Mouse (Mus musculus) limb, embryonic 10.5 days (tissue): ENCODE measurements at regions not wholly inside any gene's neighbourhood (a gene's known extent, or its start where the extent isn't known, plus 50 kb on each side); places are given as distances from the start of the nearest gene placed in this dataset.

Experiments
- DNase-seq: peaks from one replicate; pipeline ENCODE4 v3.0.0-alpha.2; 2017; ENCODE audit warnings: low spot score
- H3K27ac ChIP-seq: fragments of 300-500 bp; sonication (generic); 2 replicates; pipeline ENCODE4 v1.5.1; 2016; ENCODE audit warnings: mild to moderate bottlenecking
- H3K27me3 ChIP-seq: fragments of 300-500 bp; sonication (generic); 2 replicates; pipeline ENCODE4 v1.6.1; 2016; ENCODE audit warnings: low read depth, mild to moderate bottlenecking; ENCODE audit not compliant: poor library complexity, severe bottlenecking
- H3K36me3 ChIP-seq: fragments of 300-500 bp; sonication (generic); 2 replicates; pipeline ENCODE4 v1.6.1; 2016; ENCODE audit warnings: mild to moderate bottlenecking, moderate library complexity
- H3K4me1 ChIP-seq: fragments of 300-500 bp; sonication (generic); 2 replicates; pipeline ENCODE4 v1.6.1; 2016
- H3K4me3 ChIP-seq: fragments of 300-500 bp; sonication (generic); 2 replicates; pipeline ENCODE4 v1.5.1; 2016; ENCODE audit warnings: mild to moderate bottlenecking, moderate library complexity
- H3K9me3 ChIP-seq: fragments of 300-500 bp; sonication (generic); replicated peaks from 2 replicates; pipeline ENCODE4 v1.6.1; 2016; ENCODE audit warnings: mild to moderate bottlenecking
- WGBS: fragments of 180-500 bp; shearing (Covaris S2); methylation state at CpG from one replicate; pipeline ENCODE4 v1.1.7; 2016; 5-methylcytosine and 5-hydroxymethylcytosine counted together

DNA sequence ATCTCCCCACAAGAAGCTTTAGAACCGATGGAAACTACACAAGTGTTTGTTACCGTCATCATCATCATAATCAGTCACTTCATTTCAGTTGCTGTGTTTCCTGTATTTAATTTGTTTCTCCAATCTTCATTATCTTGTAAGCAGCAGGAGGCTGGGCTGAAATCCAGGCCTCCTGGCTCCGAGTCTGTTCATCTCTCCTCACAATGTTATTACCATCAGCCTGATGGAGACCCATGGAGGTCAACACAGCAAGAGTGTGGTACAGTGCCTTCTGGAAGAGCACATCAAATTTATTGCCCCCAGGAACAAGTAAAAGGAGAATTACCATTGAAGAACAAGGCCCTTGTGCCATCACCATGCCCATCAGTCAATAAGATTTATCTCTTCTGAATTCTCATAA lies 576.3 kb upstream of the Cdh11 start:
- WGBS: 76% methylated on average over 3 of the region's 3 CpGs
- Histone ChIP-seq H3K27ac (no peak overlapping the region), H3K9me3 (no peaks in the 10 kb centered on the region), H3K4me3 (no peak overlapping the region), H3K4me1 (0 out of 2 replicates have a peak, but pooled peaks cover 3% of the 10 kb centered on the region), H3K36me3 (no peaks in the 10 kb centered on the region), H3K27me3 (no peaks in the 10 kb centered on the region)
- no peak for DNase-seq

DNA sequence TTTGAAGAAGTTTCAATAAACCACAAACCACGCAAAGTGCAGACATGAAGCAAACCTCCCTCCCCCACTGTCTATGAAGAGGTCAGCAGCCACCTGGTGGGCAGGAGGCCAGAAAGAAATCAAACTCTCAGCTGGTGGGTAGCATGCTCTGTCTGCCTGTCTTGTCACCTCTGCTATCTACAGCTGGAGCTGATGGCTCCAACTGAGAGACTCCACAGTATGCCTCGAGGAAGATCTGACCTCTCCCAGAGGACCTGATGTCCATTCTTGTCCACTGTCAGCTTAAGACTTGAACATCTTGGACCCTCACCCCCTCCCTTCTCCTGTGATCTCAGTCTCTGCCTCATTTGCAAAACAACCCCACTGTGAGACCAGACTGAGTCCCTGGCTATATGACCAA lies 585.0 kb upstream of the Cdh11 start:
- no peak for DNase-seq
- H3K9me3 ChIP-seq: no peaks in the 10 kb centered on the region
- H3K36me3 ChIP-seq: no peaks in the 10 kb centered on the region
- no peak overlapping the region for H3K27ac ChIP-seq
- WGBS: 71% methylated on average over 2 of the region's 2 CpGs
- no peaks in the 10 kb centered on the region for H3K27me3 ChIP-seq
- H3K4me1 ChIP-seq: 0 out of 2 replicates have a peak, but pooled peaks cover 3% of the 10 kb centered on the region
- H3K4me3 ChIP-seq: no peak overlapping the region

DNA sequence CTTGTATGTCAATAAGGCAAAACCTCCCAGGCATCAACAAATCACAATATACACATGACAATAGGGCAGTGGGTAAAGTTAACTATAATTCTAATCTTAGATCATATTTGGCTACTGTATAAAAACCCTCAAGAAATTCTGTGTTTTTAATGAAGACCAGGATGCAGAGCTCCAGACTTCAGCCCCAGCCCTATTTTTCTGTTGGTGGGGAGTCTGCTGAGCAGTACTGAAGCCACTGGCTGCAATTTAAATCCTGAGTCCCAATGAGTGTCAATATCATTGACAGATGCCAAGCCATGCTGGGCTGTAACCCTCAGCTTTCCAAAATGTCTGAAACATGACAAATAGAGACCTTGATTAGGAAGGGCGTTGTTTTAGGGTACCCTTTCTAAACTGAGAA lies 587.6 kb upstream of the Cdh11 start:
- no peak for DNase-seq
- no peaks in the 10 kb centered on the region for H3K27me3 ChIP-seq
- no peaks in the 10 kb centered on the region for H3K9me3 ChIP-seq
- no peak overlapping the region for H3K27ac ChIP-seq
- no peaks in the 10 kb centered on the region for H3K36me3 ChIP-seq
- no peak overlapping the region for H3K4me3 ChIP-seq
- whole genome bisulfite sequencing: 75% methylated on average over 1 of the region's 1 CpGs
- no peaks in the 10 kb centered on the region for H3K4me1 ChIP-seq

DNA sequence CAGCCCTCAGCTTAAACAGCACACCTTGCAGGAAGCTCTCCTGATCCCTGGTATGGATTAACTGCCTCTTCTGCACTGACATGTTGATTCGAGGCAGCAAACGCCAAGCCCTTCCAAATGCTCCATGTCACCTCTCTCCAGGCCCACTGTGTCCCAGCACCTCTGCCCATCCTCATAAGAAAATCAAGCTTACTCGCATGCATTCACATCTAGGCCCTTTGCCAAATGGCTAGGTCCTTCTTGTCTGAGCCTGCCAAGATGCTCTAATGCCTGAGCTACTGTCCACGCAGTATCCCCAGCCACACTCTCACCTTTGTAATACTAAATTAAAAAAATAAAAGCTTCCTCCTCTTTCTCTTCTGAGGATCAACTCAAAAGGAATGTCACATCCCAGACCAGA lies 588.7 kb upstream of the Cdh11 start:
- WGBS: 80% methylated on average over 4 of the region's 4 CpGs
- H3K9me3 ChIP-seq: no peaks in the 10 kb centered on the region
- no peaks in the 10 kb centered on the region for H3K27me3 ChIP-seq
- H3K4me3 ChIP-seq: no peak overlapping the region
- no peaks in the 10 kb centered on the region for H3K36me3 ChIP-seq
- no peak for DNase-seq
- H3K27ac ChIP-seq: no peak overlapping the region
- no peaks in the 10 kb centered on the region for H3K4me1 ChIP-seq

DNA sequence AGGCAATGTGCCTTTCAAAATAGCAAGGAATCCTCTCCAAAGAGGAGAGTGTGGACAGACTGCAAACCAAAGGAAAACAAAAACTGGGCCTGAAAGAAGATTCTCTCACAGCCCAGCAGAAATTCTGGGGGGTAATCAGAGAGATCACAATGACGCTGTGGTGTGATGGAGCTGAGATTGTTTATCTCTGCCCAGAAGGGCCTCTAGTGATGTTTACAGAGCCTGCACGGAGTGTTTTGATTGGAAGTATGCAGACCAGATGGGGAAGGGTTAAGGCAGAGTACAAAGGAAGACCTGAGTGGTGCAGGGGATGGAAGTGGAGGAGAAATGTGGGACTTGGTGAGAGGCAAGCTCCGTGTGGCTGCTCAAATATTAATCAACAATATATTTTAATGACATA lies 593.1 kb upstream of the Cdh11 start:
- Histone ChIP-seq H3K4me1 (peaks cover 6% of the 10 kb centered on the region; the same call in 1 of the 2 replicates), H3K9me3 (no peaks in the 10 kb centered on the region), H3K27ac (no peak overlapping the region), H3K4me3 (no peak overlapping the region), H3K27me3 (no peaks in the 10 kb centered on the region), H3K36me3 (no peaks in the 10 kb centered on the region)
- WGBS: 12% methylated on average over 3 of the region's 3 CpGs
- no peak for DNase-seq

DNA sequence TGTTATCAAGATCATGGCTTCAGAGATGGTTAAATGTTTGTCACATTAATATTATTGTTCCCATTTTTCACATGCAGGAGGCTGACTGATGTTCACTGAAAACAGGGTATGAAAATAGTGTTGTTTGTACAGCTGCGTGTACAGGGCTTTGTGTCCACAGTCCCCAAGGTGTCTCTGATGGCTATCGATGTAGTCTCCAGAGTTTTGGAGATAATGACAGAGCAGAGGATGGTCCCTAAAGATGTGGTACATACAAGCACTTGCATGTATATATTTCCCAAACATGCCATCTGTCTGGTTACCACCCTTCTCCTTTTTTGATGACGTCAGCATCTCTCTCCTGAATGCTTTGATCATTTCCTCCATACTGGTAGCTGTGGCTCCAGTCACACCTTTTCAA lies 596.1 kb upstream of the Cdh11 start:
- H3K36me3 ChIP-seq: no peaks in the 10 kb centered on the region
- no peak for DNase-seq
- WGBS: 88% methylated on average over 3 of the region's 3 CpGs
- H3K4me1 ChIP-seq: peaks cover 6% of the 10 kb centered on the region; the same call in 1 of the 2 replicates
- no peaks in the 10 kb centered on the region for H3K9me3 ChIP-seq
- H3K27me3 ChIP-seq: no peaks in the 10 kb centered on the region
- no peak overlapping the region for H3K27ac ChIP-seq
- no peak overlapping the region for H3K4me3 ChIP-seq

DNA sequence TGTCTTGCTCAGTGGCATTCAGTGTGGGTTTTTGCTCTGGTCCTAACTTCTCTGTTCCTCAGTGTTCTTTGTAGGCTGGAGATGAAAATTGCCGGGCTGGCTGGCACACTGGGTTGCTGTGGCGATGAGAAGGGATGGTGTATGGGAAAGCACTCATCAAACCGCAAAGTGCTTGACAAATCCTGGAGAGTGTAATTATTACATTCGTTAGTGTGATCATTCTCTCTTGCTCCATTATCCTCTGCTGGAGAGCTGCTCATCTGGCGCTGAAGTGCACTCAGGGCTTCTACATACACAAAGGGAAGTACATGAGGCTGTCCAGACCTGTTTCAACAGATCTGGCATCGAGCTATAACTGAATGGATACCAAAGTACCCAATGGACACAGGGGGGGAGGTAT lies 605.9 kb upstream of the Cdh11 start:
- DNase-seq: no peak
- H3K27ac ChIP-seq: no peak overlapping the region
- H3K4me3 ChIP-seq: no peak overlapping the region
- H3K27me3 ChIP-seq: no peaks in the 10 kb centered on the region
- peaks cover 5% of the 10 kb centered on the region for H3K4me1 ChIP-seq
- no peaks in the 10 kb centered on the region for H3K36me3 ChIP-seq
- 85% methylated on average over 6 of the region's 6 CpGs for WGBS
- no peaks in the 10 kb centered on the region for H3K9me3 ChIP-seq

DNA sequence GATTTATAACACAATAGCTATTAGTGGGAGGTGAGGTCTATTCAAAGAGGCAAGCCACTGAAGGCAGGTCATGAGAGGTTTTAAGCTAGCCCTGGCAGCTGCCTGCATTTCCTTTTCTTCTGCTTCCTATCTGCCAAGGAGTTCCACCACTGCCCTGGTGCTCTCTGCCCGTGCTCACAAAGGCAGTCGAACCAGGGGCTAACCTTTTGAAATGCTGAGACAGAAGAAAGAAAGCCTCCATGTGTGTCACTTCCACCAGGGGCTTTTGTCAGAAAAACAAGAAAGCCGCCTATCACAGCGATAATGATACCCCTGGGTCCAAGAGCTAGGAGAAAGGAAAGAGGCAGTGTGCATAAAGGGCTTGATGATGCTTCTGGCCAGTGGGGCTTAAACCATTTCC lies 609.9 kb upstream of the Cdh11 start:
- Histone ChIP-seq H3K27me3 (no peaks in the 10 kb centered on the region), H3K4me3 (no peak overlapping the region), H3K27ac (no peak overlapping the region), H3K36me3 (no peaks in the 10 kb centered on the region), H3K4me1 (peaks cover 11% of the 10 kb centered on the region), H3K9me3 (no peaks in the 10 kb centered on the region)
- WGBS: 25% methylated on average over 4 of the region's 4 CpGs
- DNase-seq: no peak

DNA sequence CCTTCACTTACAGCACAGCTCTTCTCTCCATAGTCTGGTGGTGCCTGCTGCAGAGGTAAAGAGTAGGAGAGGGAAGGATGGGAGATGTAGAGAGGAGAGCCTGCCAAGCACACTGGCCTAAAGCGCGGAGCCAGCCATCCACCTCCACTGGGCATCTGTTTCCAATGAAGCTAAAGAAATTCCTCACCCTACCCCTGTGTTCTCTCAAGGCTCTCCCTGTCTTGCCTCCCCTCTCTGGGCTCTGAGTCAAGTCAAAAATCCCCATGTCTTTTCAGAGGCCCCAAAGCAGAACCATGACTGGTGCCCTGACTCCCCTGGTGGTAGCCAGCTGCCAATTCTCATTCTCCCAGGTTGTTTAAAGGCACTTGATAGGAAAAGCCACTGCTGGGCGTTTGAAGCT lies 612.7 kb upstream of the Cdh11 start:
- DNase-seq: no peak
- Histone ChIP-seq H3K36me3 (no peaks in the 10 kb centered on the region), H3K4me3 (no peak overlapping the region), H3K27ac (peak overlapping the region; percentile 61; the same call in 1 of the 2 replicates), H3K27me3 (no peaks in the 10 kb centered on the region), H3K9me3 (no peaks in the 10 kb centered on the region), H3K4me1 (peaks cover 11% of the 10 kb centered on the region)
- 41% methylated on average over 3 of the region's 3 CpGs for WGBS

DNA sequence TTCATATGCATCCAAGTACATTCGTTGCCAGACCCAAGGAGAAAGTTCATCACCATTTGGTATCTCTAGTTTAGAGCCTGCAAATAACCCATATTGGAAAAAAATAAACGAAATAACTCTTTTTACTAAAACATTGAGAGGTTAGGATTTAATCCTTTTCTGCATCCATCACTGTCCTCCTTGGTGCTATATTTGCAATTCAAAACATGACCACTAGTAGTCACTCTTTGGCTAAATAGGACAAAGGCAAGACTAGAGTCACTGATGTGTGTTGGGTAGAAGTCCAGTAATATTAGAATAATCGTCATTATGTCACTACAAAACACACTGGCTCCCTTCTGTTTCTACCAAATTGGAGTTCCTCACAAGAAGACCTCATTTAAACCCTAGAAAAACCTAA lies 614.0 kb upstream of the Cdh11 start:
- no peaks in the 10 kb centered on the region for H3K9me3 ChIP-seq
- no peak overlapping the region for H3K27ac ChIP-seq
- no peak for DNase-seq
- peaks cover 11% of the 10 kb centered on the region for H3K4me1 ChIP-seq
- H3K36me3 ChIP-seq: no peaks in the 10 kb centered on the region
- H3K27me3 ChIP-seq: no peaks in the 10 kb centered on the region
- H3K4me3 ChIP-seq: no peak overlapping the region
- WGBS: 88% methylated on average over 3 of the region's 3 CpGs

DNA sequence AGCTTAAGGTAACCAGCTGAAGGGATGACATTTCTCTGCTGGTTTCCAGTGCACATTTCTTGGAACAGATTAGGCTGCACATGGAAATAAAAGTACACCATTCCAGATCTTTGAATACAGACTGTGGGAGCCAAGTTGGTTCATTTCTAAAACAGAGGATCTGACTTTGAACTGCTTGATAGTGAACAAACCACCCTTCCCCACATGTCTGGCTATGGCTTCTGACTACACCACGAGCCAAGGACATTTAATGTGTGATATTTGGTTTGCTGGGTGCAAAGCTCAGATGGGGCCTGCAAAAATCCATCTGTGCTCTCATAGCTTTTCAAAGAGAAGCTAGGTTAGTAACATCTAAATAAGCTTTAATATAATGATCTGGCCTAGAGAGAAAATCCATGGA lies 614.7 kb upstream of the Cdh11 start:
- H3K27me3 ChIP-seq: no peaks in the 10 kb centered on the region
- H3K27ac ChIP-seq: no peak overlapping the region
- WGBS: 88% methylated on average over 1 of the region's 1 CpGs
- no peaks in the 10 kb centered on the region for H3K36me3 ChIP-seq
- H3K4me1 ChIP-seq: peaks cover 10% of the 10 kb centered on the region
- DNase-seq: no peak
- H3K4me3 ChIP-seq: no peak overlapping the region
- H3K9me3 ChIP-seq: no peaks in the 10 kb centered on the region

DNA sequence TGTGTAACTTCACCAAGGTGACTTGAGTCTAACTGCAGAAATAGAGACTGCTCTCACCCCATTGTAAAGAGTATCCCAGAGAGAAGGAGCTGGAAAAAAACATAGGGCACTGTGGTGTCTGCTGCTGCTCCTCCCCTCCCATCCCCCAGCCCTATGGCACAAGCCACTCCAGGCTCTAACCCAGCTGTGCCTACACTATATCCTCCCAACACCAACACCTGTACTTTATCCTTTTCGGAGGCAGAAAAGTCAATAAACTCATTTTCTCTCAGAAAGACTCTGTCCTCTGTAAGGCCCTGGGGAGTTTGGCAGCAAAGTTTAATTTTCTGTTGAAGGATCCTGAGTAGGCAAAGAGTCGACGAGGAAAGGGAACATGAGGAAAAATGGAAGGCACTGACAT lies 617.3 kb upstream of the Cdh11 start:
- Histone ChIP-seq H3K9me3 (no peaks in the 10 kb centered on the region), H3K27ac (no peak overlapping the region), H3K4me3 (no peak overlapping the region), H3K4me1 (peaks cover 6% of the 10 kb centered on the region), H3K27me3 (no peaks in the 10 kb centered on the region), H3K36me3 (no peaks in the 10 kb centered on the region)
- 95% methylated on average over 3 of the region's 3 CpGs for WGBS
- DNase-seq: no peak

DNA sequence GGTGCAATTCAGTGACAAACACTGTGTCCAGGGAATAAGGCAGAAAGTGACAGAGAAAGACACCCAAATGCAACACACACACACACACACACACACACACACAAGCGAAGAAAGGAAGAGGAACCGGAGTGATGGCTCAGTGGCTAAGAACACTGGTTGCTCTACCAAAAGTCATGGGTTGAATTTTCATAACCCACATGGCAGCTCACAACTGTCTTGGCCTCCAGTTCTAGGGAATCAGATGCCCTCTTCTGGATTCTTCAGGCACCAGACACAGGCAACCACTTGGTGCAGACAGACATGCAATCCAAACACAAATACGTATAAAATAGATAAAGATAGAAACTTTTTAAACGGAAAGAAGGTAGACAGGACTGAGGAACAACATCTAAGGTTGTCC lies 618.4 kb upstream of the Cdh11 start:
- 93% methylated on average over 4 of the region's 4 CpGs for WGBS
- no peaks in the 10 kb centered on the region for H3K36me3 ChIP-seq
- H3K4me1 ChIP-seq: peaks cover 6% of the 10 kb centered on the region
- DNase-seq: no peak
- no peaks in the 10 kb centered on the region for H3K27me3 ChIP-seq
- H3K9me3 ChIP-seq: no peaks in the 10 kb centered on the region
- no peak overlapping the region for H3K27ac ChIP-seq
- H3K4me3 ChIP-seq: no peak overlapping the region

DNA sequence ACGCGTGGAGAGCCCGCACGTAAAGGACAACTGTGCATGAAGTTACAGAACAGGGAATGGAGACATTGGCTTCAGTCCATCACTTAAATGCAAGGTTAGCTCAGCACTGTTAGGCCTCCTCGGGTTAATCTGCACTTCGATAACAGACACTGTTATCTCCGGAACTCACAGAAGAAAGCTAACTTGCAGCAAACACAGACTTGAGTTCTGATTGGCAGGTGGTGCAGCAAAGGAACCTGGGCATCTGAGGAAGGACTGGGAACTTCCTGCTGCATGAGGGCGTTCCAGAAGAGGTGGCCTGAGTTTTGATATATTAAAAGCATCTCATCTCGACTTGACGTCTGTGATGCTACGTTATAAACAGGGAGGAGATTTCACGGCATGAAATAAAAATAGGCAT lies 620.3 kb upstream of the Cdh11 start:
- no peak overlapping the region for H3K27ac ChIP-seq
- no peak for DNase-seq
- H3K4me3 ChIP-seq: no peak overlapping the region
- no peaks in the 10 kb centered on the region for H3K36me3 ChIP-seq
- 91% methylated on average over 12 of the region's 12 CpGs for WGBS
- no peaks in the 10 kb centered on the region for H3K27me3 ChIP-seq
- H3K9me3 ChIP-seq: no peaks in the 10 kb centered on the region
- peaks cover 16% of the 10 kb centered on the region for H3K4me1 ChIP-seq
